Mouse (Mus musculus) neural tube, embryonic 14.5 days (tissue): ENCODE measurements around the gene Pnmt. TPM values are rescaled to one million over a fixed set of nuclear protein-coding genes. Genes with fewer than 3 reads are reported as not detected.

Experiments used
- ATAC-seq: fragments of 200-750 bp; cut with Nextera tagmentation; 2 replicates; pipeline ENCODE4 v1.8.0; 2017; ENCODE audit warnings: low read depth, mild to moderate bottlenecking, moderate TSS enrichment, moderate library complexity
- H3K27ac ChIP-seq: fragments of 300-500 bp; sonication (generic); 2 replicates; pipeline ENCODE4 v1.5.1; 2014; ENCODE audit warnings: low read depth, mild to moderate bottlenecking, control low read depth, low read length, moderate library complexity, mixed read lengths
- H3K27me3 ChIP-seq: fragments of 300-500 bp; sonication (generic); 2 replicates; pipeline ENCODE4 v1.6.1; 2014; ENCODE audit warnings: low read length; ENCODE audit not compliant: control insufficient read depth, insufficient read depth
- H3K36me3 ChIP-seq: fragments of 300-500 bp; sonication (generic); 2 replicates; pipeline ENCODE4 v1.6.1; 2014; ENCODE audit warnings: low read length, mixed read lengths; ENCODE audit not compliant: control insufficient read depth, insufficient read depth
- H3K4me1 ChIP-seq: fragments of 300-500 bp; sonication (generic); 2 replicates; pipeline ENCODE4 v1.6.1; 2014; ENCODE audit warnings: low read length; ENCODE audit not compliant: control insufficient read depth, insufficient read depth
- H3K4me2 ChIP-seq: fragments of 300-500 bp; sonication (generic); 2 replicates; pipeline ENCODE4 v1.6.1; 2014; ENCODE audit warnings: mild to moderate bottlenecking, low read depth, low read length, control low read depth
- H3K4me3 ChIP-seq: fragments of 300-500 bp; sonication (generic); 2 replicates; pipeline ENCODE4 v1.5.1; 2014; ENCODE audit warnings: low read depth, low read length, control low read depth, mixed read lengths
- H3K9ac ChIP-seq: fragments of 300-500 bp; sonication (generic); replicated peaks from 2 replicates; pipeline ENCODE4 v1.6.1; 2014; ENCODE audit warnings: low read depth, mild to moderate bottlenecking, control low read depth, low read length, mixed read lengths
- H3K9me3 ChIP-seq: fragments of 300-500 bp; sonication (generic); 2 replicates; pipeline ENCODE4 v1.6.1; 2016; ENCODE audit warnings: low read length; ENCODE audit not compliant: control insufficient read depth
- WGBS: fragments of 180-500 bp; shearing (Covaris S2); extraction: QIAGEN DNeasy Blood & Tissue Kit; methylation state at CpG from one replicate; pipeline ENCODE4 v1.1.7; 2014; 5-methylcytosine and 5-hydroxymethylcytosine counted together
- polyA plus RNA-seq: library from polyadenylated mRNA; unstranded; fragments of >200 nt; fragmentation: Nextera tagmentation; extraction: Ambion mirVana; gene quantifications from 2 replicates; pipeline ENCODE4 v1.2.1, GENCODE M21; 2014

The Pnmt gene
- polyA plus RNA-seq, 1 experiment from 2014 or later, result 2.6 TPM

DNA sequence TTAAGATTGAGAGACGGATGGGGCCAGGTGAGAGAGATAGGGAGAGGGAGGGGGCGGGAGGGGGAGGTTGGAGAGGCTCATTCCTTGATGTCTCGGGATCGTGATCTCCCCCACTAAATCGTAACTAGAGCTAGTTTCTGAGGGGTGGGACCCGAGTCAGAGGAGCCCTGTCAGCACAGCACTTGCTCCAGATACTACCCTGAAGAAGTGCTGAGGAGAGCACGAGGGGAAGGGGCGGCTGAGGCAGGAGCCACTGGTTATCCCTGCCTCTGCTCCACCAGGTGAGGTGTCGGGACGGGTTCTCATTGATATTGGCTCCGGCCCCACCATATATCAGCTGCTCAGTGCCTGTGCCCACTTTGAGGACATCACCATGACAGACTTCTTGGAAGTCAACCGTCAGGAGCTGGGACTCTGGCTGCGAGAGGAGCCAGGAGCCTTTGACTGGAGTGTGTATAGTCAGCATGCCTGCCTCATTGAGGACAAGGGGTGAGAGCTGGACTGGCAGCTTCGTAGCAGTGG lies 867 bp downstream of the Pnmt start:
- WGBS, result 57% methylated on average over 14 of the region's 14 CpGs
- Histone ChIP-seq H3K27me3 (peaks cover 12% of the 10 kb centered on the region; the same call in 1 of the 2 replicates), H3K36me3 (no peaks in the 10 kb centered on the region), H3K4me2 (no peak overlapping the region), H3K4me3 (no peak overlapping the region), H3K4me1 (no peaks in the 10 kb centered on the region), H3K27ac (no peak overlapping the region), H3K9me3 (no peaks in the 10 kb centered on the region), H3K9ac (no peak overlapping the region)
- ATAC-seq, result no peak

DNA sequence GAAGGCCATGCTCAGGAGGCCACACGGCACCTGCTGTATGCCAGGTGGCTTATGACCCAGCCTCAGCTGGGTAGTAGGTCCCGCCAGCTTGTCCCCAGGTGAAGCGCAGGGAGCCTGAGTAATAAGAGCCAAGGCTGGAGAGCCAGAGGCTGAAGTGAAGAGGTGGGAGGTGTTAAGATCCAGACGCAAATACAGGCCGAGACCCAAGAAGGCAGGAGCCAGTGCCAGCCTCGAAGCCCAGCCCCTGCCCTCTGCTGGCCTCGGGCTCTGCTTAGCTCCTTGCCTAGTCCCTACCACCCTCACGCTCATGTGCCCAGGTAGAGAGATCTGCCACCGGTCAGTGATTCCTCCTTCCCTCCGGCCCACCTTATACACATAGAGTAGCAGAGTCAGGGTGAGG lies 2.0 kb downstream of the Pnmt start:
- WGBS, result 84% methylated on average over 10 of the region's 10 CpGs
- Histone ChIP-seq H3K36me3 (no peaks in the 10 kb centered on the region), H3K9me3 (no peaks in the 10 kb centered on the region)

DNA sequence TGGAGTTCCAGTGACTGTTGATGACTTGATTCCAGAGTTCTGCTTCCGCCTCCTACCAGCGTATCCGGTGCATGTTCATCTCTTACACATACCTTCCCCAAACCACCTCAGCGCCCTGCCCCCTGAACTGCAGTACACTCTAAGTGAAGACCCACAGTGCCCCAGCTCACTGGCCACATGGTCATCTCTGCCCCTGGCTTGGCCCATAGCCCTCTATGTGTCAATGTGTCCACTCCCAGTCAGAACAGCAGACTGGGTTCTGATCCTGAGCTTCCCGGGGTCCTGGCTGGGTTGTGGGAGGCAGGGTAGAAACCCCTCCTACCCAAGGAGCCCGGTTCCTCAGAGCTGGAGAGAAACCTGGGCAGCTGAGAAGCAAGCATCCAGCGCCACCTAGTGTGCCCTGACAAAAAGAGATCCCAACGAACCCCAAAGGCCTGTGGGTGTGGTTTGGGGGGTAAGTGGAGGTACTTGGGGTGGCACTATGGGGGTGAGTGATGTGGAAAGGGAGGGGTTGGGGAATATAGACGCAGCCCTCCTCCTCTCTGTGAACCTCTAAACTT lies 3.1 kb downstream of the Pnmt start:
- Histone ChIP-seq H3K9me3 (no peaks in the 10 kb centered on the region), H3K27me3 (peaks cover 12% of the 10 kb centered on the region; the same call in 1 of the 2 replicates), H3K4me3 (no peak overlapping the region)

More for the DNA sequence above, 2.0 kb downstream of the Pnmt start:
- Histone ChIP-seq H3K27ac (no peak overlapping the region), H3K9ac (no peak overlapping the region), H3K27me3 (peaks cover 12% of the 10 kb centered on the region; the same call in 1 of the 2 replicates), H3K4me3 (no peak overlapping the region), H3K4me1 (no peaks in the 10 kb centered on the region), H3K4me2 (no peak overlapping the region)
- no peak for ATAC-seq

DNA sequence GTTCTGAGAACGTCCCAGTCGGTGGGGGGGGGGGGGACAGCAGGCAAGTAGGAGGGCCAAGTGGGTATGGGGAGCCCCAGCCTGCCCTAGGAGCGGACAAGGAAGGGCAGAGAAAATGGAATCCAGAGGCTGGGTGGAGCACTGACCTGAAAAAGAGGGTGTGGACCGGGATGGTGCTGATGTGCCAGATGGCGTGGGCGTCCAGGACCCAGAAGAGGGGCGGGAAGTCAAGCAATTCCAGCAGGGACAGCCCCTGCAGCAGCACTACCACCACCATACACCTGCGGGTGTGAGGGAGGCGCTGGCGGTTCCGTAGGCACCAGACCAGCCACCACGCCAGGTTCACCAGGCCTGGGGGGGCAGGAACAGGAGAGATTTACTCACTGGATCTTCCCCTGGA lies 3.9 kb downstream of the Pnmt start:
- Histone ChIP-seq H3K4me2 (no peak overlapping the region), H3K27me3 (peaks cover 12% of the 10 kb centered on the region; the same call in 1 of the 2 replicates), H3K36me3 (no peaks in the 10 kb centered on the region), H3K9ac (no peak overlapping the region), H3K9me3 (no peaks in the 10 kb centered on the region), H3K4me3 (no peak overlapping the region), H3K27ac (no peak overlapping the region), H3K4me1 (no peaks in the 10 kb centered on the region)
- WGBS, result 78% methylated on average over 12 of the region's 12 CpGs
- no peak for ATAC-seq

More for the DNA sequence above, 3.1 kb downstream of the Pnmt start:
- WGBS, result 30% methylated on average over 9 of the region's 9 CpGs
- no peak for ATAC-seq
- Histone ChIP-seq H3K9ac (no peak overlapping the region), H3K4me1 (no peaks in the 10 kb centered on the region), H3K36me3 (no peaks in the 10 kb centered on the region), H3K27ac (no peak overlapping the region), H3K4me2 (no peak overlapping the region)

DNA sequence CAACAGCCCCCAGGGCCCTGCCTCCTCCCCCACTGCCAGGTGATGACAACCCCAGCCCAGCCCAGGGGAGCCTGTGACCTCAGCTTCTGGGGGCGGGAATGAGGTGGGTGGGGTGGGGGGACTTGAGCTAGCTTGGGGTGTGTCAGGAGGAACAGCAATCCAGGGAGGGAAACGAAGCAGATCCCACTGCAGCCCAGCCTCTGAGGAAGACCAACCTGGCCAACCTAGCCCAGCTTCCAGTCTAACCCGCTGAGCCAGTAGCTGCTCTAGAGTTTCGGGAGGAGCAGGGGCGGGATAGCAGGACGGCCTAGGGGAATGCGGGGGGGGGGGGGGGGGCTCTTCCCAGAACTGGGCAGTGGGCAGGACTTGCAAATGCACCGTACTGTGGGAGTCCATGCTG lies 5.8 kb downstream of the Pnmt start:
- no peak for ATAC-seq
- Histone ChIP-seq H3K9me3 (no peaks in the 10 kb centered on the region), H3K36me3 (no peaks in the 10 kb centered on the region), H3K27ac (no peak overlapping the region), H3K27me3 (peaks cover 12% of the 10 kb centered on the region; the same call in 1 of the 2 replicates), H3K4me1 (no peaks in the 10 kb centered on the region), H3K4me3 (no peak overlapping the region), H3K9ac (no peak overlapping the region), H3K4me2 (no peak overlapping the region)
- WGBS, result 20% methylated on average over 7 of the region's 8 CpGs

DNA sequence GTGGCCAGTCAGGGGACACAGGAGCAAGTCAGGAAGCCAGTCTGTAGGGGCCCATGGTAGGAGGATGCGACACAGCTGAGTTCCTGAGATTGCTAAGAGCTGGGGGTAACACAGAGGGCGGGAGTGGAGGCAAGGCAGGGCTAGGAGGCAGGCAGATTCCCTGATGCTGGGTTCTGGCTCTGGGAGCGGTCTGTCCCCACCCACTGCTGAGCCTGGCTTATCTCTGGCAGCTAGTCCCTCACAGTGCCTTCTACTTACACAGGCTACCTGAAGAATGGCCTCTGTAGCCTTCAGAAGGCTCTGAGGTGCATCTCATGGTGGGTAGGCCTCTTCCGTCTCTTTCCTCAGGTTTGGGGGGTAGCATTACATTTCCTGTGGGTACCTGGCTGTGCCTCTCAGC lies 6.4 kb downstream of the Pnmt start:
- Histone ChIP-seq H3K27ac (no peak overlapping the region), H3K27me3 (peaks cover 6% of the 10 kb centered on the region; the same call in 1 of the 2 replicates), H3K36me3 (no peaks in the 10 kb centered on the region), H3K4me1 (no peaks in the 10 kb centered on the region), H3K4me2 (no peak overlapping the region), H3K9me3 (no peaks in the 10 kb centered on the region), H3K9ac (no peak overlapping the region), H3K4me3 (no peak overlapping the region)
- 63% methylated on average over 4 of the region's 4 CpGs for whole genome bisulfite sequencing
- no peak for ATAC-seq

DNA sequence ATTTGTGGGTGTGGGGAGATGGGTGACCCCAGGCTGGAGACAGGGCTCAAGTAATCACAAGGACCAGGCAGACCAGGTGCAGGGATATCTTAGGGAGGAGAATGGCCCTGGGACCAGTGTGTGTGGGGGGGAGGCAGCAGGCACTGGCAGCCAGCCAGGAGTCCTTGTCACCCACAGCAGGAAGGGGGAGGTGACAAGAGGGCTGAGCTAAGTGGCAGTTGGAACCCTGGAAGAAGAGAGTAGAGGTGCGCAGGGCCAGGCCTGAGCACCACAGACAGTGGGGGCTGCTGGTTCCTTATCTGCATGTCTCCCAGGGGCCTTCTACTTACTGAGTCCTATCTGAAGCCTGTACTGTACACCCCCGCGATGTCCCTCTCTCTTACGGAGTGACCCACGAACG lies 7.1 kb downstream of the Pnmt start:
- 79% methylated on average over 6 of the region's 6 CpGs for WGBS
- no peaks in the 10 kb centered on the region for H3K36me3 ChIP-seq
- no peaks in the 10 kb centered on the region for H3K27me3 ChIP-seq
- H3K27ac ChIP-seq, result no peak overlapping the region
- no peak overlapping the region for H3K4me2 ChIP-seq
- H3K4me1 ChIP-seq, result no peaks in the 10 kb centered on the region
- H3K9ac ChIP-seq, result no peak overlapping the region
- no peak overlapping the region for H3K4me3 ChIP-seq
- no peaks in the 10 kb centered on the region for H3K9me3 ChIP-seq
- ATAC-seq, result no peak

DNA sequence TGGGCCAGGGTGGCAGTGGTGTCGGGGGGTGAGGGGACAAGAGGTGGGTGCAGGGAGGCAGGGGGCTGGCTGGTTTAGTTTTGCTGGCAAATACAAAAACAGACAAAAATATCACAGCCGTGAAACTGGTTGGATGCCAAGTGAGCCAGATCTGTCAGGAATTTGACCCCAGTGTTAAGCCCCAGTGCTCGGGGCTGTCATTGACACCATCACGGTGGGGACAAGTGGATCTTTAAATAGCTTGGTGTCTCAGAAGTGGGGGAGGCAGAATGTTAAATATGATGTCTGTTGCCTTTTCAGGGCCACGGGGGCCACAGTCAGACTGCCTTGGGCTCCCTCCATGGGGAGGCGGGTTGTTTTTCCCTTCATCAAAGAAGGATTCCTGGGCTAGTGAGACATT lies 8.1 kb downstream of the Pnmt start:
- no peak overlapping the region for H3K27ac ChIP-seq
- WGBS, result 68% methylated on average over 6 of the region's 6 CpGs
- no peaks in the 10 kb centered on the region for H3K9me3 ChIP-seq
- H3K36me3 ChIP-seq, result no peaks in the 10 kb centered on the region
- no peaks in the 10 kb centered on the region for H3K4me1 ChIP-seq
- H3K4me3 ChIP-seq, result no peak overlapping the region
- ATAC-seq, result no peak
- no peaks in the 10 kb centered on the region for H3K27me3 ChIP-seq
- H3K9ac ChIP-seq, result no peak overlapping the region
- no peak overlapping the region for H3K4me2 ChIP-seq

DNA sequence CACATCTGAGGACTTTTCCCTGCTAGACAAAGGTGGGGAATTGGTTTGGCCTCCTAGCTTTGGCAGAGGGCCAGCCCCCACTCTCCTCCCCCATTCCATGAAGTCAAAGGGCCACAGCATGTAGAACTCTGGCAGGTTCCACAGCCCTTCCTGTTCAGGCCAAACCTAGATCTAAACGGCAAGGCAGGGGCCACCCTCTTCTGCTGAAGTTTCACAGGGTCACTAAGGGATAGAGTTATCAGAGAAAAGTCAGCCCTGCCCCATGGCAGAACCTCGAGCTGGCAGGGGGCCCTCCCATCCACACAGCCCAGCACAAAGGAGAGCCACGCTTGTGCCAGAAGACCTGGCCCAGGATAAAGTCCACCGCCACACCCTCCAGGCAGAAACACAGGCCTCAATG lies 8.8 kb downstream of the Pnmt start:
- no peaks in the 10 kb centered on the region for H3K4me1 ChIP-seq
- H3K9me3 ChIP-seq, result no peaks in the 10 kb centered on the region
- no peaks in the 10 kb centered on the region for H3K27me3 ChIP-seq
- 58% methylated on average over 4 of the region's 4 CpGs for WGBS
- H3K4me2 ChIP-seq, result no peak overlapping the region
- no peak overlapping the region for H3K27ac ChIP-seq
- H3K36me3 ChIP-seq, result no peaks in the 10 kb centered on the region
- no peak overlapping the region for H3K4me3 ChIP-seq
- no peak for ATAC-seq
- H3K9ac ChIP-seq, result no peak overlapping the region
